Mouse (Mus musculus): Measurements from ENCODE around the gene Igf2bp3. TPM values are rescaled to one million over a fixed set of nuclear protein-coding genes. Genes with fewer than 3 reads are reported as not detected.

Gene Igf2bp3
- polyA plus RNA-seq, 1 experiment from 2014 or later: 39.2 TPM

DNA sequence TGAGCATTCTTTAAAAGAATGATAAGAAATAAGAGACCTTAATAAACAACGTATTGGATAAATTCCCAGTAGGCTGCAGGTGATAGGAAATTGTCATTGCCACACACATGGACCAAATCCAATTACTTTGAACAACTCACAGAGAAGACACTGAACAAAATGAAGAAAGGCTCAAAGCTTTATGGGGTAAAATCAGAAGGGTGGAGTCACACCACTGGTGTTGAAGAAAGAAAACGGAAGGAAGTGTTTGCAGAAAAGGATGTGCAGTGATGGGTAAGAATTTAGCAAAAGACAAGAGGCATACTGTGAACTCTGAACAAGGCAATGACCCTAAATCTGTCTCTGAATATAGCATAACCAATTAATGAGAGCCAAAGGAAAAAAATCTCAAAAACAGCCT, 54.8 kb downstream of the Igf2bp3 start:
- Histone ChIP-seq H3K27me3 (ENCODE audit: control insufficient read depth, insufficient read depth, low read length) (no peaks in the 10 kb centered on the region), H3K4me1 (ENCODE audit: control insufficient read depth, insufficient read depth, low read length) (no peaks in the 10 kb centered on the region), H3K9me3 (ENCODE audit: control insufficient read depth, low read length) (no peaks in the 10 kb centered on the region), H3K36me3 (ENCODE audit: control insufficient read depth, insufficient read depth, low read length) (no peaks in the 10 kb centered on the region), H3K9ac (replicated peaks; ENCODE audit: low read length) (no peak overlapping the region), H3K4me3 (replicated peaks; ENCODE audit: low read depth, low read length) (no peak overlapping the region), H3K4me2 (ENCODE audit: low read length) (no peak overlapping the region), H3K27ac (replicated peaks; ENCODE audit: low read depth, low read length) (no peak overlapping the region)
- 78% methylated on average over 2 of the region's 2 CpGs for WGBS
- ATAC-seq (ENCODE audit: low FRiP score, low TSS enrichment): no peak
- DNase-seq: no peak

DNA sequence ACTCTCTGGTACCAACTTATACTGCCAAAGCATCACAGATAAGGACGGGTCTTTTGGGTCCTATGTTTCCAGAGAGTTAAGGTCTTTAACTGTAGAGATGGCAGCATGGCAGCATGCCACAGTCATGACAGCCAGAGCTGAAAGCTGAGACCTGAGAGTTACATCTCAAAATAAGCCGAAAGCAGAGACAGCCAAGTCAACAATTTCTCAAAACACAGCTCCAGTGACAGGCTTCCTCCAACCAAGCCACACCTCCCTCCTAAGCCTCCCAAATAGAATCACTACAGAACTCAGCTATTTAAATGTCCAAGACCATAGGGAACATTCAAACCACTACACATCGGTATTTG, 58.0 kb downstream of the Igf2bp3 start:
- Histone ChIP-seq H3K9me3 (ENCODE audit: control insufficient read depth, low read length) (no peaks in the 10 kb centered on the region), H3K4me3 (replicated peaks; ENCODE audit: low read depth, low read length) (no peak overlapping the region), H3K27me3 (ENCODE audit: control insufficient read depth, insufficient read depth, low read length) (no peaks in the 10 kb centered on the region), H3K4me2 (ENCODE audit: low read length) (no peak overlapping the region), H3K27ac (replicated peaks; ENCODE audit: low read depth, low read length) (no peak overlapping the region), H3K36me3 (ENCODE audit: control insufficient read depth, insufficient read depth, low read length) (no peaks in the 10 kb centered on the region), H3K9ac (replicated peaks; ENCODE audit: low read length) (no peak overlapping the region), H3K4me1 (ENCODE audit: control insufficient read depth, insufficient read depth, low read length) (peaks cover under 1% of the 10 kb centered on the region)
- ATAC-seq (ENCODE audit: low FRiP score, low TSS enrichment) (no peak), DNase-seq (no peak)
- 92% methylated on average over 3 of the region's 3 CpGs for WGBS

DNA sequence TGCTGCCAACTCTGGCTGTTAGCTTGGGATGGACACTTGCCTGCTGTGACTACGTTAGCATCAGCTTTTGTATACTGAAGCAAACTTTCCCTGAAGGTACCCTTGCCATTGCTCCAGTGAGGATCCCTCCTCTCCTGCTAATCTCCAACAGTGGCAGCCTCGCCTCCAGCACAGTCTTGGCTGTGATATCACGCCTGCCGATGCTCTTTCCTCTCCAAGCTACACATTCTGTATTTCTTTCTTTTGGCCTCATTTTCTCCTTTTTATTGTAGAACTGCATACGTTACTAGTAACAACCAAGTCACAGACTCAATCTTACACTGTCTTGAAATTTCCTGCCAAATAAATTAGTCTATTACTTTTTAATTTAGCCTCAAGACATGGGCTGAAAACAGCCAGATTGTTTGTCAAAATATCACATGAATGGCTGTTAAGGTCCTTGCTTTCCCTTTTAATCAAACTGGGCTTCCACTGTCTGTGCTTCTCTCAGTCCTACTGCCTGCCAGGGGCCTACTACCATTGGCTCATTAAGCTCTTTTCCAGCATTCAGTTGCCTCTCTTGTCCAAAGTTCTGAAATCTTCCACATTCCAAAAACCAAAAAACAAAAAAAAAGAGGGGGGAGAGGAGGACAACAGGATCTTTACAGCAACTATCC, 58.5 kb downstream of the Igf2bp3 start:
- no peak overlapping the region for H3K4me3 ChIP-seq (replicated peaks; ENCODE audit: low read depth, low read length)
- ATAC-seq (ENCODE audit: low FRiP score, low TSS enrichment) (no peak), DNase-seq (no peak)
- no peaks in the 10 kb centered on the region for H3K36me3 ChIP-seq (ENCODE audit: control insufficient read depth, insufficient read depth, low read length)
- no peak overlapping the region for H3K4me2 ChIP-seq (ENCODE audit: low read length)
- WGBS: 83% methylated on average over 5 of the region's 5 CpGs
- H3K27me3 ChIP-seq (ENCODE audit: control insufficient read depth, insufficient read depth, low read length): no peaks in the 10 kb centered on the region
- H3K27ac ChIP-seq (replicated peaks; ENCODE audit: low read depth, low read length): no peak overlapping the region
- no peak overlapping the region for H3K9ac ChIP-seq (replicated peaks; ENCODE audit: low read length)
- peaks cover 6% of the 10 kb centered on the region for H3K4me1 ChIP-seq (ENCODE audit: control insufficient read depth, insufficient read depth, low read length)
- no peaks in the 10 kb centered on the region for H3K9me3 ChIP-seq (ENCODE audit: control insufficient read depth, low read length)

DNA sequence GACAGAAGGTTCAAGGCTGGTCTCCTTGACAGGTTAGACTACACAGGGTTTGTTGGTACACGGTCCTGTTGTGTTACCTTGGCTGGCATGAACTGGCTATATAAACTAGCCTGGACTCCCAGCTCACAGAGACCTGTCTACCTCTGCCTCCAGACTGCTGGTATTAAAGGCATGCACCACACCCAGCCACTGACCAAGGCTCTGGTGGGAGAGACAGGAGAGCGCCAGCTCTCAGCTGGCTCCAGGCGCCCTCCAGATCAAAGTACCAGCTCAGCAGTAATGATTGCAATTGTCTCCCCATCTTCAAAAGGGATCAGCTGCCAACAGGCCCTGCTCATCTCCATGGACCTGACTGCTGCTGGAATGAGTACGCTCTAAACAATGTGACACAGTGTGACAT, 63.3 kb downstream of the Igf2bp3 start:
- H3K4me2 ChIP-seq (ENCODE audit: low read length): no peak overlapping the region
- H3K9me3 ChIP-seq (ENCODE audit: control insufficient read depth, low read length): no peaks in the 10 kb centered on the region
- peak; percentile 16 for DNase-seq
- peaks cover 6% of the 10 kb centered on the region for H3K4me1 ChIP-seq (ENCODE audit: control insufficient read depth, insufficient read depth, low read length)
- ATAC-seq (ENCODE audit: low FRiP score, low TSS enrichment): no peak
- no peak overlapping the region for H3K27ac ChIP-seq (replicated peaks; ENCODE audit: low read depth, low read length)
- no peaks in the 10 kb centered on the region for H3K27me3 ChIP-seq (ENCODE audit: control insufficient read depth, insufficient read depth, low read length)
- no peak overlapping the region for H3K4me3 ChIP-seq (replicated peaks; ENCODE audit: low read depth, low read length)
- H3K36me3 ChIP-seq (ENCODE audit: control insufficient read depth, insufficient read depth, low read length): no peaks in the 10 kb centered on the region
- 46% methylated on average over 4 of the region's 4 CpGs for WGBS
- no peak overlapping the region for H3K9ac ChIP-seq (replicated peaks; ENCODE audit: low read length)

DNA sequence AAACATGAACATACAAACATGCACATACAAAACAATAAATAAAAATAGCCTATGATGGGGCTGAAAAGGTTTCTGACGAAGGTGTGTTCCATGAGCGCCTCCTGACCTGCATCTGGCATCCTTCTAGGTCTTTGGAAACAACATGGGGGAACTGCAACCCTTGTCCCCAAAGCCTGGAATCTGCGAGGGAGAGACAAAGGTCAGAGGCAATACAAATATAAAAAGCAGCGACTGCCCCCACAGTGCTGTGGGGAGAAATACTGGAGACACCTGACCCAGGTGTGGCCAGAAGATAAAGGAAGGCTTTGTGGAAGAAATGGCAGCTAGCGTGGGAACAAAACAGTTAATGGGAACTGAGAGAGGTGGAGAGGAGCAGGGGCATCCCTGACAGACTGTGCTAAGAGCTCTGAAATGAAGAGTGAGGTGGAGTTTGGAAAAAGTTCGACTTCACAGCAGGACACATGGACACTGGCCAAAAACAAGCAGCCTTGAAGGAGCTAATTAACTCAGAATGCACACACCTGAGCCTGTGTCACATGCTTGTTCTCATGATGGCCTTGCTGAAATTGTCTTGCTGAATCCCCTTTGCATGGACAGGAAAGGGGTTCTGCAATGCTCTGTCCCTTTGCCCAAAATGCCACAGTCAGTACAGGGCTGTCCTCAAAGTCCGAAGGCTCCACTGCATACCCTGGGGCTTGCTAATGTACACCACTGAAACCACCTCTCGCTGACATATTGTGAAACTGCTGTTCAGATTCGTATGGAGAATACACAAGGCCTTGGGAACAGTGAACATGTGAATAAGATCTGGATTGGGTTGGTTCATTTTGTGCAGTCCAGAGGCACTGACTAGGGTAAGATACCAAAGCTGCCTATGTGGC, 64.2 kb downstream of the Igf2bp3 start:
- ATAC-seq (ENCODE audit: low FRiP score, low TSS enrichment) (no peak), DNase-seq (no peak)
- H3K4me2 ChIP-seq (ENCODE audit: low read length): no peak overlapping the region
- 84% methylated on average over 9 of the region's 9 CpGs for WGBS
- H3K27me3 ChIP-seq (ENCODE audit: control insufficient read depth, insufficient read depth, low read length): no peaks in the 10 kb centered on the region
- H3K27ac ChIP-seq (replicated peaks; ENCODE audit: low read depth, low read length): no peak overlapping the region
- H3K4me3 ChIP-seq (replicated peaks; ENCODE audit: low read depth, low read length): no peak overlapping the region
- peaks cover 6% of the 10 kb centered on the region for H3K4me1 ChIP-seq (ENCODE audit: control insufficient read depth, insufficient read depth, low read length)
- H3K9me3 ChIP-seq (ENCODE audit: control insufficient read depth, low read length): no peaks in the 10 kb centered on the region
- H3K9ac ChIP-seq (replicated peaks; ENCODE audit: low read length): no peak overlapping the region
- H3K36me3 ChIP-seq (ENCODE audit: control insufficient read depth, insufficient read depth, low read length): no peaks in the 10 kb centered on the region

DNA sequence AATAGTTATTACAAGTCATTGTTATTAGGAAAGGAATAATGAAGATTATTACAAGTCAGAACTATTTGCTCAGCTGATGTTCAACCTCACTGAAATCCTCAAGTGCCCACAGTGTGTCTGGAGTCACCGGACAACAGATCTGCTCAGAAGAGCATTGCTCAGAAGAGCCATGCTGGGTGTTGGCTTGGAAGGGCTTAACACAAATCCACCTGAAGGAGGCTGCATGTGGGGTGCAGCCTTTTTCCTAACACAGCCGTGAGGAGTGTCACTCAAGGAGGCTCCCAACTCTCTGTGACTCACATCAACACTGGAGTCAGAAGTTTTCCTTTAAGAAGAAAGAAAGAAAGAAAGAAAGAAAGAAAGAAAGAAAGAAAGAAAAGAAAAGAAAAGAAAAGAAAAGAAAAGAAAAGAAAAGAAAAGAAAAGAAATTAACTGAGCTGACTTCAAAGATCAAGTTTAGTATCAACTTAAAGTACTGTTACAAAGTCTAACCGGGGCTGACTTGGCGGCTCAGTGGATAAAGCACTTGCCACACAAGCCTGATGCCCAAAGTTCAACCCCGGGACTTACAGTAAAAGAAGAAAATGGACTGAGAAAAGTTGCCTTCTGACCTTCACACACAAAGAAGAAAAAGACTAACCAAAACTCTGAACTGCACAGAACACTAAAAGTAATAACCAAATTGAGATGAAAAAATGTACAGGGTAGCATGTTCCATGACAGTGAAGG, 65.4 kb downstream of the Igf2bp3 start:
- DNase-seq (no peak), ATAC-seq (ENCODE audit: low FRiP score, low TSS enrichment) (no peak)
- no peaks in the 10 kb centered on the region for H3K27me3 ChIP-seq (ENCODE audit: control insufficient read depth, insufficient read depth, low read length)
- H3K36me3 ChIP-seq (ENCODE audit: control insufficient read depth, insufficient read depth, low read length): no peaks in the 10 kb centered on the region
- H3K4me3 ChIP-seq (replicated peaks; ENCODE audit: low read depth, low read length): no peak overlapping the region
- H3K9ac ChIP-seq (replicated peaks; ENCODE audit: low read length): no peak overlapping the region
- H3K4me1 ChIP-seq (ENCODE audit: control insufficient read depth, insufficient read depth, low read length): peaks cover 6% of the 10 kb centered on the region
- no peak overlapping the region for H3K4me2 ChIP-seq (ENCODE audit: low read length)
- WGBS: 77% methylated on average over 5 of the region's 5 CpGs
- H3K27ac ChIP-seq (replicated peaks; ENCODE audit: low read depth, low read length): no peak overlapping the region
- no peaks in the 10 kb centered on the region for H3K9me3 ChIP-seq (ENCODE audit: control insufficient read depth, low read length)

DNA sequence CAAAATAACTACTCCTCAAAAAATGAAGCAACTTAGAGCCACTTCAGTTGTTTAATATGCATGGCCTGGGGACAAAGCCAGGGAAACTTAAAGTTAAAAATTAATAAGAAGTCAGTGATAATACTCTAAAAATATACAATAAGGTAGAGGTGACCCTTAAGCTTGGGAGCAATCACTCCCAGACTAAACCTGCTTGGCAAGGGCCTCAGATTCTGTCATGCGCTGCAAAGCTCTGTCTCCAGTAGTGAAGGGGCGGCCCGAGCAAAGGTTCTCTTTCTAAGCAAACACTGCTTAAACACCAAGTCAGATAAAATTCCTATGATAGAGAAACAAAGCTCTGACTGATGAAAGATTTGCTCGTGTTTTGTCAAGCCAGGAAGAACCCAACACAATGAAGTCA, 66.0 kb downstream of the Igf2bp3 start:
- WGBS: 80% methylated on average over 4 of the region's 4 CpGs
- ATAC-seq (ENCODE audit: low FRiP score, low TSS enrichment) (no peak), DNase-seq (no peak)

DNA sequence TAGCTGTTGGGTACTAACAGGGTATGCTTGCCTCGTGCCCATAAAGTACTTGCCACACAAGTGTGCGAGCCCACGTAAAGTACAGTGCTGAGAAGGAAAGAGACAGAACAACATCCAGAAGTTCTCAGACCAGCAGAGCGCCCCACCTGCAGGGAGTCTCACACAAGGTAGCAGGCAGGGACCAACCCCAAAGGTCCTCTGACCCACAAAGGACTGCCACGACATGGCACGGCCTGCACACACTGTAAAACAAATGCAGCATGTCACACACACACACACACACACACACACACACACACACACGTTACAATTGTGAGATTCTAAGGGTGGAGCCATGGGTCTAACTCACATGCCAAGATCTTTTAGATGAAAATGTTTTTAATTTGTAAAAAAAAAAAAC, 66.4 kb downstream of the Igf2bp3 start:
- H3K27ac ChIP-seq (replicated peaks; ENCODE audit: low read depth, low read length): no peak overlapping the region
- no peaks in the 10 kb centered on the region for H3K27me3 ChIP-seq (ENCODE audit: control insufficient read depth, insufficient read depth, low read length)
- H3K4me2 ChIP-seq (ENCODE audit: low read length): no peak overlapping the region
- no peaks in the 10 kb centered on the region for H3K36me3 ChIP-seq (ENCODE audit: control insufficient read depth, insufficient read depth, low read length)
- WGBS: 94% methylated on average over 7 of the region's 7 CpGs
- no peak overlapping the region for H3K4me3 ChIP-seq (replicated peaks; ENCODE audit: low read depth, low read length)
- H3K4me1 ChIP-seq (ENCODE audit: control insufficient read depth, insufficient read depth, low read length): peaks cover 6% of the 10 kb centered on the region
- no peaks in the 10 kb centered on the region for H3K9me3 ChIP-seq (ENCODE audit: control insufficient read depth, low read length)
- no peak for ATAC-seq (ENCODE audit: low FRiP score, low TSS enrichment)
- DNase-seq: no peak
- H3K9ac ChIP-seq (replicated peaks; ENCODE audit: low read length): no peak overlapping the region

More for the DNA sequence above, 66.0 kb downstream of the Igf2bp3 start:
- H3K27me3 ChIP-seq (ENCODE audit: control insufficient read depth, insufficient read depth, low read length): no peaks in the 10 kb centered on the region
- peaks cover 6% of the 10 kb centered on the region for H3K4me1 ChIP-seq (ENCODE audit: control insufficient read depth, insufficient read depth, low read length)
- no peak overlapping the region for H3K27ac ChIP-seq (replicated peaks; ENCODE audit: low read depth, low read length)
- no peaks in the 10 kb centered on the region for H3K9me3 ChIP-seq (ENCODE audit: control insufficient read depth, low read length)
- no peaks in the 10 kb centered on the region for H3K36me3 ChIP-seq (ENCODE audit: control insufficient read depth, insufficient read depth, low read length)
- no peak overlapping the region for H3K9ac ChIP-seq (replicated peaks; ENCODE audit: low read length)
- H3K4me3 ChIP-seq (replicated peaks; ENCODE audit: low read depth, low read length): no peak overlapping the region
- no peak overlapping the region for H3K4me2 ChIP-seq (ENCODE audit: low read length)
